Mouse (Mus musculus) hindbrain, postnatal 0 days (tissue): Measurements from ENCODE around the gene Slc29a4. TPM values are rescaled to one million over a fixed set of nuclear protein-coding genes. Genes with fewer than 3 reads are reported as not detected.
A peak's percentile ranks its signal among the peaks of the same experiment; 100 is the strongest.

Experiments used
- ATAC-seq: fragments of 200-750 bp; cut with Nextera tagmentation; 2 replicates; pipeline ENCODE4 v1.8.0; 2017; ENCODE audit warnings: mild to moderate bottlenecking, moderate TSS enrichment, moderate library complexity
- DNase-seq: peaks from one replicate; pipeline ENCODE4 v3.0.0-alpha.2; 2015; ENCODE audit warnings: low spot score
- H3K27ac ChIP-seq: fragments of 300-500 bp; sonication (generic); 2 replicates; pipeline ENCODE4 v1.5.1; 2014; ENCODE audit warnings: mild to moderate bottlenecking
- H3K27me3 ChIP-seq: fragments of 300-500 bp; sonication (generic); 2 replicates; pipeline ENCODE4 v1.6.1; 2014; ENCODE audit warnings: low read length, mixed read lengths; ENCODE audit not compliant: insufficient read depth
- H3K36me3 ChIP-seq: fragments of 300-500 bp; sonication (generic); 2 replicates; pipeline ENCODE4 v1.6.1; 2014; ENCODE audit warnings: low read length, mixed read lengths; ENCODE audit not compliant: insufficient read depth
- H3K4me1 ChIP-seq: fragments of 300-500 bp; sonication (generic); 2 replicates; pipeline ENCODE4 v1.6.1; 2014; ENCODE audit warnings: antibody characterized with exemption, low read length, mixed read lengths; ENCODE audit not compliant: insufficient read depth
- H3K4me2 ChIP-seq: fragments of 300-500 bp; sonication (generic); 2 replicates; pipeline ENCODE4 v1.6.1; 2014; ENCODE audit warnings: low read depth, mild to moderate bottlenecking, low read length, moderate library complexity, mixed read lengths
- H3K4me3 ChIP-seq: fragments of 300-500 bp; sonication (generic); 2 replicates; pipeline ENCODE4 v1.5.1; 2014; ENCODE audit warnings: low read length
- H3K9ac ChIP-seq: fragments of 300-500 bp; sonication (generic); replicated peaks from 2 replicates; pipeline ENCODE4 v1.6.1; 2014; ENCODE audit warnings: mild to moderate bottlenecking, low read length, moderate library complexity, mixed read lengths
- H3K9me3 ChIP-seq: fragments of 300-500 bp; sonication (generic); 2 replicates; pipeline ENCODE4 v1.6.1; 2016; ENCODE audit warnings: low read length, mixed read lengths
- CTCF ChIP-seq: IDR thresholded peaks from 2 replicates; pipeline ENCODE4 v1.5.1; 2016; ENCODE audit warnings: antibody characterized with exemption, control low read depth, low read depth
- WGBS: fragments of 180-500 bp; shearing (Covaris S2); extraction: QIAGEN DNeasy Blood & Tissue Kit; methylation state at CpG from one replicate; pipeline ENCODE4 v1.1.7; 2014; 5-methylcytosine and 5-hydroxymethylcytosine counted together
- polyA plus RNA-seq: library from polyadenylated mRNA; unstranded; fragments of >200 nt; fragmentation: Nextera tagmentation; extraction: Ambion mirVana; gene quantifications from 2 replicates; pipeline ENCODE4 v1.2.1, GENCODE M21; 2015
- total RNA-seq: library from RNA; depleted of rRNA; stranded (reverse); fragments of >200 nt; gene quantifications from 2 replicates; pipeline ENCODE4 v1.2.3, GENCODE M21; 2014

Gene Slc29a4
- total and polyA plus RNA-seq, 2 experiments from 2014 or later = 67.1 to 80.1 TPM

DNA sequence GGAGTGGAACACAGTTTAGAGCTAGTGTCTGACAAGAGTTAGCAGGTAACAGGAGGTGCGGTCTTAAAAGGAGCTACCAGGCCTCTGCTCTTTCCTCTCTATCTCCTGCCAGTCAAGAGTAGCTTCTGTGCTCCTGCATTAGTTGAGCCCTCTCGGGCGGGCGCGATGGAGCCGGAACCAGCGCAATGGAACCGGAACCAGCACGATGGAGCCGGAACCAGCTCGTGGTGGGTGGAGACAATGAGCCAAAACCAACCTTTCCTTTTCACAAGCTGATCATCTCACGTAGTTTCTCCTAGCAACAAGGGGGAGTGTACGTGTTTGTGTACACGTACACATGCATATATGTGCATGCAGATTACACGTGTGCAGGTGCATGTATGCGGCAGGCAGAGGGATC lies 36.0 kb downstream of the Slc29a4 start:
- Histone ChIP-seq H3K27me3 (no peaks in the 10 kb centered on the region), H3K9ac (no peak overlapping the region), H3K9me3 (no peaks in the 10 kb centered on the region), H3K4me3 (no peak overlapping the region), H3K4me2 (no peak overlapping the region), H3K4me1 (no peaks in the 10 kb centered on the region), H3K27ac (no peak overlapping the region), H3K36me3 (peaks cover 76% of the 10 kb centered on the region)
- DNase-seq (no peak), ATAC-seq (no peak)
- TF ChIP-seq CTCF = no peak
- 98% methylated on average over 16 of the region's 16 CpGs for WGBS

DNA sequence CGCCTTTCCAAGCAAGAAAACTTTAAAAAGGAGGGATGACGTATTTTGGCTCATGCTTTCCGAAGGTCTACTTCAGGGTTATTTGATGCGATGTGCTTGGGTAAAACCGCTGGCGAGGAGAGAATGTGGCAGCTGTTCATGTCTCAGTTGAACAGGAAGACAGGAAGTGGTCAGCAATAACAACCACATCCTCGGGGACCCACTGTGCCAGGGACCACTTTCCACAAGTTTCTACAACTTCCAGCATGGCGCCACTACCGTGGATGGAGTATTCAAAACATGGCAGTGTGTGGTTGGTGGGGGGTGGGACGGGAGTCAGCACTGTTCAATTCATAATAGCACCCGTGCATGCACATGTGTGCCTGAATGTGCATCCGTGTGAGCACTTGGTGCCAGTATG lies 38.0 kb downstream of the Slc29a4 start:
- Histone ChIP-seq H3K9ac (no peak overlapping the region), H3K4me3 (no peak overlapping the region), H3K27ac (no peak overlapping the region), H3K36me3 (peaks cover 87% of the 10 kb centered on the region), H3K4me1 (no peaks in the 10 kb centered on the region), H3K9me3 (no peaks in the 10 kb centered on the region), H3K4me2 (no peak overlapping the region), H3K27me3 (no peaks in the 10 kb centered on the region)
- WGBS = 92% methylated on average over 12 of the region's 12 CpGs
- DNase-seq = no peak
- no peak for ATAC-seq
- TF ChIP-seq CTCF = no peak

DNA sequence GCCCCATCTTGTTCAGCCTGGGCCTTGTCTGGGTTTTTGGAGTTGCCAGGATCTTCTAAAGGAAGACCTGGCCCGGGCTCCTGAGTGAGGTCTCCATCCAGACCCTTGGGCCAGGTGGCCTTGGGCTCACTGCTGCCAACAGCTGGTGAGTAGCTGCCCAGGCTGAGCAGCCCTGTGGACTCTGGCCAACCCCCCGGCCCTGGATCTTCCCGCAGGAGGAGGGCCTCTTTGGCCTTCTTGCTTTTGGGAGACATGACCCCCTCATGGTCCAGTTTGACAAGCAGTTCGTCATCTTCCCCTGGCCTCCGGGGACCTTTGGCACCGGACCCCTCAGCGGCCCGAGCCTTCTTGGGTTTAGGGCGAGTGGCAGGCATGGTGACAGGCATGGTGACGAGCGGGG lies 39.6 kb downstream of the Slc29a4 start:
- ATAC-seq (no peak), DNase-seq (no peak)
- Histone ChIP-seq H3K4me3 (no peak overlapping the region), H3K4me1 (no peaks in the 10 kb centered on the region), H3K9ac (no peak overlapping the region), H3K9me3 (no peaks in the 10 kb centered on the region), H3K4me2 (no peak overlapping the region), H3K27me3 (no peaks in the 10 kb centered on the region), H3K36me3 (peaks cover 87% of the 10 kb centered on the region), H3K27ac (no peak overlapping the region)
- no peak for TF ChIP-seq CTCF
- WGBS = 70% methylated on average over 11 of the region's 11 CpGs

DNA sequence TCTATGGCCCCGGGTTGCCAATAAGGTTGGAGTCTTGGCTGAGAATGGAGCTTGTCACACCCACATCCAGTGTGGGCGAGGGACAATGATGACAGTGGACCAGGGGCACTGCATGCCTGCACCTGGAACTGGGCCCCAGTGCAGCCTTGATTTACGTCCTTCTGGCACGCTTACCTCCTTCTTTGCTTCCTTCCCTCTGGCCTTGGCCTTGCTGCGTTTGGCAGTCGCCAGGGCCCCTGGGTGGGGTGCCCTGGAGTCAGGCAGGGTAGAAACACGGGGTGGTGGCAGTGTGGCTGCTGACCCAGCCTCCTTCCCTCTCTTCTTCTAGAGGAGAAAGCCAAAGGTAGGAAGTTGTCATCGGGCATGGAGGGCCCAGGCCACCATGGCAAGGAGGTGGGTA lies 47.6 kb downstream of the Slc29a4 start:
- WGBS = 76% methylated on average over 8 of the region's 8 CpGs
- no peaks in the 10 kb centered on the region for H3K4me1 ChIP-seq
- no peak for ATAC-seq
- H3K4me2 ChIP-seq = no peak overlapping the region
- no peaks in the 10 kb centered on the region for H3K27me3 ChIP-seq
- H3K9me3 ChIP-seq = no peaks in the 10 kb centered on the region
- H3K9ac ChIP-seq = no peak overlapping the region
- TF ChIP-seq CTCF = no peak
- DNase-seq = no peak
- no peak overlapping the region for H3K4me3 ChIP-seq
- no peak overlapping the region for H3K27ac ChIP-seq
- peaks cover 53% of the 10 kb centered on the region for H3K36me3 ChIP-seq

DNA sequence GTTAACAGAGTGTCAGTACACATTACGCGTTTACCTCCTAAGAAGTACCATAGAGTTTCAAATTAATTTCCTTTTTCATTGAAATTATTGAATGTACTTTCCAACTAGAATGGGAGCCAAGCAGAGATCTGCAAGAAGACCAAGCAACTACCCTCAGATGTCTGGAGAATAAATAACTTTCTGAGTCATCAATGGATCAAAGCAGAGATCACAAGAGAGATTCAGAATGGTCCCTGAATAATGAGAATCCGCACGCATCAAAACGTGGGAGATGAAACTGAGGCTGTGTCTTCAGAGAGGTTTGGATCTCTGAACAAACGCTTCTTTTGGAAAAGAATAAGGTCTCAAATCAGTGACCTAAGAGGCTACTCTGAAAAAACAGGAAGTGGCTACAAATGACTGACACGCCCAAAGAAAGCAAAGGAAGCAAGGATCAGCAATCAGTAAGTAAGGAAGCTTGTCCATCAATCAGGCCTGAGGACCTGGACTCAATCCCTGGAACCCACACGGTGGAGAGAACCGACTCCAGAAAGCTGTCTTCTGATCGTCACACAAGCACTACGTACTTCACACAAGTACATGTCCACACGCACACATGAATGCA lies 54.8 kb downstream of the Slc29a4 start:
- no peak overlapping the region for H3K4me2 ChIP-seq
- TF ChIP-seq CTCF = no peak
- H3K4me3 ChIP-seq = no peak overlapping the region
- ATAC-seq (no peak), DNase-seq (no peak)
- WGBS = 63% methylated on average over 12 of the region's 12 CpGs
- no peaks in the 10 kb centered on the region for H3K9me3 ChIP-seq
- H3K27me3 ChIP-seq = no peaks in the 10 kb centered on the region
- H3K9ac ChIP-seq = no peak overlapping the region
- 0 out of 2 replicates have a peak, but pooled peaks cover 2% of the 10 kb centered on the region for H3K4me1 ChIP-seq
- no peak overlapping the region for H3K27ac ChIP-seq
- H3K36me3 ChIP-seq = peaks cover 55% of the 10 kb centered on the region

DNA sequence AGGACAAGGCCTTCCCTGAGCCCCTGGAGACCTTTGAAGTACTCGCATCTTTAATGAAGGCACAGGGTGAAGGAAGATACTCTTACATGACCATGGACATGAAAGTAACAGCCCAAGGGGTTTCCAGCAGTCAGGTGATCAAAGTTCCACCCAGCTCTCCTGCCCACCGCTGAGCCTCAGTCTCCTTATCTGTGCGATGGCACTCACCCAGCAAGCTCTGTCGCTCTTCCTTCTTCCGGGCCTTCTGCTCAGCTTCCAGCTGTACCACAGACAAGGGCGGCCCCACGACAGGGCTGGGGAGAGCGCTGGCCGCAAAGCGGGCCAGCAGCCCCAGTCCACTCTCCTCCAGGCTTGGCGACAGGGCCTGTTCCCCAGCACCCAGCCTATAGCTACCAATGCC lies 57.9 kb downstream of the Slc29a4 start:
- H3K9ac ChIP-seq = no peak overlapping the region
- H3K4me3 ChIP-seq = no peak overlapping the region
- H3K27ac ChIP-seq = no peak overlapping the region
- H3K36me3 ChIP-seq = peaks cover 38% of the 10 kb centered on the region
- WGBS = 85% methylated on average over 11 of the region's 11 CpGs
- no peaks in the 10 kb centered on the region for H3K9me3 ChIP-seq
- 0 out of 2 replicates have a peak, but pooled peaks cover 2% of the 10 kb centered on the region for H3K4me1 ChIP-seq
- no peak for TF ChIP-seq CTCF
- no peaks in the 10 kb centered on the region for H3K27me3 ChIP-seq
- no peak overlapping the region for H3K4me2 ChIP-seq
- ATAC-seq (no peak), DNase-seq (no peak)

DNA sequence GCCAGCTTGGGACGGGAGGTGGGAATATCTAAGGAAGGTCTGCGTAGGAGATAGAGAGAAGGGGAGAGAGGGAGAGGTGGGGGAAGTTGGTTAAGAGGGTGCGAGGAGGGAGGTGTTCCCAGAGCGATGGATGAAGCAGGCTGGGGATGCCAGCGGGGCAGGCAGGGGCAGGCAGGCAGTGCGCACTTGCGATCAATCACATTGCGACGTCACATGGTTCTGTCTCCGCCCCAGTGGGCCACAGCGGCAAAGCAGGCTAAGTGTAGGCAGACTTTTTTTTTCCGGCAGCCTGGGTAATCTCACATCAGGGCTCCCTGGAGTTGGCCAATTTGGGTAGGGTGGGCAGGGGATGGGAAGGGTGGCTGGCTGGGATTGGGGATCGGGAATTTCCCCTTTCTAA lies 59.9 kb downstream of the Slc29a4 start:
- no peak overlapping the region for H3K27ac ChIP-seq
- 59% methylated on average over 13 of the region's 13 CpGs for WGBS
- H3K27me3 ChIP-seq = no peaks in the 10 kb centered on the region
- H3K4me2 ChIP-seq = no peak overlapping the region
- peak; percentile 26 for DNase-seq
- 0 out of 2 replicates have a peak, but pooled peaks cover 2% of the 10 kb centered on the region for H3K4me1 ChIP-seq
- no peaks in the 10 kb centered on the region for H3K9me3 ChIP-seq
- H3K36me3 ChIP-seq = peaks cover 48% of the 10 kb centered on the region
- no peak overlapping the region for H3K4me3 ChIP-seq
- ATAC-seq = no peak
- no peak for TF ChIP-seq CTCF
- no peak overlapping the region for H3K9ac ChIP-seq
